Mouse (Mus musculus): ENCODE measurements around the gene Fis1.

- TF ChIP-seq CTCF (IDR thresholded peaks at IDR 0.05; ENCODE audit: low read depth) (no peak), EP300 (IDR thresholded peaks at IDR 0.05; ENCODE audit: low read depth) (no peak)
Observed at GRCm38 (mm10) chr5:136984828-136985227, 31.8 kb downstream of the Fis1 start.

All from liver, embryonic 14.5 days (tissue).